Mouse (Mus musculus): ENCODE measurements at regions not wholly inside any gene's neighbourhood (a gene's known extent, or its start where the extent isn't known, plus 50 kb on each side); places are given as distances from the start of the nearest gene placed in this dataset.

GRCm38 (mm10) chr17:88256599-88257544, 183.6 kb upstream of the Foxn2 start:
- peak; percentile 54 for DNase-seq (ENCODE audit: low spot score)

GRCm38 (mm10) chr17:88258361-88258796, 182.1 kb upstream of the Foxn2 start:
- DNase-seq (ENCODE audit: low spot score), result no peak

- DNase-seq (ENCODE audit: low spot score), result no peak
Measured at GRCm38 (mm10) chr17:88260176-88260575, 180.3 kb upstream of the Foxn2 start.

- no peak for DNase-seq (ENCODE audit: low spot score)
Measured at GRCm38 (mm10) chr17:88260826-88261225, 179.7 kb upstream of the Foxn2 start.

GRCm38 (mm10) chr17:88261556-88261955, 179.0 kb upstream of the Foxn2 start:
- no peak for DNase-seq (ENCODE audit: low spot score)

GRCm38 (mm10) chr17:88262326-88263187, 178.0 kb upstream of the Foxn2 start:
- DNase-seq (ENCODE audit: low spot score), result no peak

- no peak for DNase-seq (ENCODE audit: low spot score)
Measured at GRCm38 (mm10) chr17:88265291-88265690, 175.2 kb upstream of the Foxn2 start.

- DNase-seq (ENCODE audit: low spot score), result no peak
Measured at GRCm38 (mm10) chr17:88268216-88268615, 172.3 kb upstream of the Foxn2 start.

- DNase-seq (ENCODE audit: low spot score), result no peak
Measured at GRCm38 (mm10) chr17:88268802-88269201, 171.7 kb upstream of the Foxn2 start.

- no peak for DNase-seq (ENCODE audit: low spot score)
Measured at GRCm38 (mm10) chr17:88270896-88271295, 169.6 kb upstream of the Foxn2 start.

- no peak for DNase-seq (ENCODE audit: low spot score)
Measured at GRCm38 (mm10) chr17:88272161-88272560, 168.3 kb upstream of the Foxn2 start.

GRCm38 (mm10) chr17:88273520-88273919, 167.0 kb upstream of the Foxn2 start:
- DNase-seq (ENCODE audit: low spot score), result no peak

GRCm38 (mm10) chr17:88274003-88274698, 166.4 kb upstream of the Foxn2 start:
- peak; percentile 41 for DNase-seq (ENCODE audit: low spot score)

- no peak for DNase-seq (ENCODE audit: low spot score)
Measured at GRCm38 (mm10) chr17:88274720-88275433, 165.6 kb upstream of the Foxn2 start.

GRCm38 (mm10) chr17:88279656-88280055, 160.9 kb upstream of the Foxn2 start:
- no peak for DNase-seq (ENCODE audit: low spot score)

- no peak for DNase-seq (ENCODE audit: low spot score)
Measured at GRCm38 (mm10) chr17:88282711-88283110, 157.8 kb upstream of the Foxn2 start.

GRCm38 (mm10) chr17:88284477-88284876, 156.0 kb upstream of the Foxn2 start:
- DNase-seq (ENCODE audit: low spot score), result no peak

GRCm38 (mm10) chr17:88287861-88288260, 152.7 kb upstream of the Foxn2 start:
- no peak for DNase-seq (ENCODE audit: low spot score)

- no peak for DNase-seq (ENCODE audit: low spot score)
Measured at GRCm38 (mm10) chr17:88297520-88297919, 143.0 kb upstream of the Foxn2 start.

- peak; percentile 23 for DNase-seq (ENCODE audit: low spot score)
Measured at GRCm38 (mm10) chr17:88303991-88304390, 136.5 kb upstream of the Foxn2 start.

- DNase-seq (ENCODE audit: low spot score), result no peak
Measured at GRCm38 (mm10) chr17:88305165-88305564, 135.3 kb upstream of the Foxn2 start.
